Mouse (Mus musculus): ENCODE measurements around the gene Ap2b1. TPM values are rescaled to one million over a fixed set of nuclear protein-coding genes. Genes with fewer than 3 reads are reported as not detected.
A peak's percentile ranks its signal among the peaks of the same experiment; 100 is the strongest.
"Not testable (repeated sequence)": the region's sequence is repeated elsewhere in the genome, so short reads cannot be mapped to it uniquely, and the experiment has no call there.

Ap2b1 gene
- polyA plus RNA-seq (2012; rRNA removed) = 130 and 131 TPM in 2 replicates

DNA sequence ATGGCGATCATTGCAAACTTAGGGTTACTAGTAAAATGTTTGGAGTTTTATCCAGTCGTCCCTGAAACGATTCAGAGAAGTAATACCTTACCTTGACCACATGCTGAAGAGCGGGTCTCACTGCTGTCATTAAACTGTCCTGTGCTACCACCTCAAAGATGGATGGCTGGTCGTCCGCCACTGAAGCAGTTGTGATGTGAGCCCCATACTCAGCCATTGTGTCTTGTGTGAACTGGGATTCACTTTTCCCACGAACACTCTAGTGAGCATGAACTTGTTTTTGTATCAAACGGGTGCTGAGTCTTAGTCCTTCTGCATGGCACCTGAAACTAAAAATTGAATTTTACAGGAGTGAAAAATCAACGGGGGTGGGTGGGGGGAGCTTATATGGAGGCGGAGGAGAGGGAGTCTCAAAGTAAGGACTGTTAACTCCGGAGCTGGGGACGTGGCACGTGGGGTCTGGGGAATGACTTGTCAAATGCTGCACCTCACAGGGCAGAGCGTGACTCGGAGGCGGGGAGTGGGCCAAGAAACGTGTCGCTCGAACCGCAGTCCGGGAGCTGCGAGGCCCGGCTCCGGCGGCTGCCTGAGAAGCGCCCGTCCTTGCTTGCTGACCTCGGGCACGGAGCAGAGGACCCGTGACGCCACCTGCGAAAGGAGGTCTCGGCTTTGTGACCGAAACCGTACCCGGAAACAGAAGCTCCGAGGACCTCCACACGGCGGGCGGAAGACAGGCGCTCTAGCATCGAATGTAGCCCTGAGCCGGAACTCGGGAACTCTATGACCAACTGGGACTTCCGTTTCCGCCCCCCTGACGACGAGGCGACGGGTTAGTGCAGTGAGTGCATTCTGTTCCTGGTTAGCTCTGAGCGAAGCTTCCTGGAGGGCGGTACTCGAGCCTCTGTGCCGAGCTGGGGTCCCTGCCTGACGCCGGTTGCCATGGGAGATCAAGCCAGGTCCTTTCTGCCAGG is at the start of gene Ap2b1:
TSS of gene Ap2b1 (plus strand) at position 800 of the 971 bp plus-strand sequence.
- TF ChIP-seq CTCF (IDR thresholded peaks at IDR 0.05; ENCODE audit: extremely low read depth, insufficient read depth, low read length) = no peak
- peak; percentile 98 for TF ChIP-seq POLR2A (IDR thresholded peaks at IDR 0.05; ENCODE audit: extremely low read depth, insufficient read depth, low read length)
- H3K4me3 ChIP-seq (ENCODE audit: insufficient read depth, low read length) = peak within 1 kb of the TSS; percentile 56
- H3K27ac ChIP-seq (ENCODE audit: insufficient read depth, low read length) = peak within 1 kb of the TSS; percentile 90
- peaks cover 1% of the 10 kb centered on the region; the same call in 1 of the 2 replicates for H3K4me1 ChIP-seq (ENCODE audit: control insufficient read depth, insufficient read depth, low read length)

- H3K4me1 ChIP-seq (ENCODE audit: control insufficient read depth, insufficient read depth, low read length); H3K4me3 ChIP-seq (ENCODE audit: insufficient read depth, low read length); H3K27ac ChIP-seq (ENCODE audit: insufficient read depth, low read length): not testable (repeated sequence)
These were observed 41.6 kb upstream of the Ap2b1 start for GRCm38 (mm10) chr11:83257211-83257610.

DNA sequence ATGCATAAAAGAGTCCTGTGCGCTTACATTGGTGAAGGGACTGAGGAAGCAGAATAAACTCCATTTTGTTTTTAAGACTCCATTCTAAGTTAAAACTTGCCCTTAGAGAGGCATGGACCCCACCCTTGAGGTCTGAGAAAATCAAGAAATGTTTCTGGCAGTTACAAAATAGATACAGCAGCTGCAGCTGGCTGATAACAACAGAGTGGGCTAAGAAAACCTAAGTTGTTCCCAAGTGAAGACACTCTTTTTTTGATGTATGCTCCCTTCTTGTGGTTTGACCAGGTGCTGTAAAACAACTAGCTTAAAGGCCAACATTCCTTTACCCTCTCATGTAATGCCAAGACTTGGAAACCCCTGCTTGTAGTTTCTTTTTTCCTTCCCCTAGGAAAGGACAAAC is 36.2 kb upstream of the Ap2b1 start:
- Histone ChIP-seq H3K27ac (ENCODE audit: insufficient read depth, low read length) (no peak overlapping the region), H3K4me3 (ENCODE audit: insufficient read depth, low read length) (no peak overlapping the region), H3K4me1 (ENCODE audit: control insufficient read depth, insufficient read depth, low read length) (no peaks in the 10 kb centered on the region)
- no peak for TF ChIP-seq POLR2A (IDR thresholded peaks at IDR 0.05; ENCODE audit: extremely low read depth, insufficient read depth, low read length)
- no peak for TF ChIP-seq CTCF (IDR thresholded peaks at IDR 0.05; ENCODE audit: extremely low read depth, insufficient read depth, low read length)

DNA sequence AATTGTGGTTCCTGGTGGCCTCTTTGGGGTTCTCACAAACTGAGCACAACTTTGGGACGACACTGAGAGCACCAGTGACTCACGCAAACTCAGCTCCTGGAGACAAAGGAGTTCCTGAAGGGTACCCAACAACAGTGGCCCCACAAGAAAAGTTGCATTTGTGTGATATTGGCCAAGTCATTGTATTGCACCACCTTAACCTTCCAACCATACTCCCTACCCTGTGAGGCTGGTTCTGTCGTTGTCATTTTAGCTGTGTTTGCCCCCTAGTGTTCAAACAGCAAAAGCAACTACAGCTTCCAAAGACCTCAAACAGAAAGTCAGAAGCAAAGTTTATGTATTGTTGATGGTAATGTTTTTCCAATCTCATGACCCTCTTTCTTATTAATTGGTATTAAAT is 35.7 kb upstream of the Ap2b1 start:
- H3K4me3 ChIP-seq (ENCODE audit: insufficient read depth, low read length) = no peak overlapping the region
- no peak overlapping the region for H3K27ac ChIP-seq (ENCODE audit: insufficient read depth, low read length)
- H3K4me1 ChIP-seq (ENCODE audit: control insufficient read depth, insufficient read depth, low read length) = no peaks in the 10 kb centered on the region
- TF ChIP-seq CTCF (IDR thresholded peaks at IDR 0.05; ENCODE audit: extremely low read depth, insufficient read depth, low read length) = peak; percentile 46; the same call in 1 of the 2 replicates
- no peak for TF ChIP-seq POLR2A (IDR thresholded peaks at IDR 0.05; ENCODE audit: extremely low read depth, insufficient read depth, low read length)

- TF ChIP-seq POLR2A (IDR thresholded peaks at IDR 0.05; ENCODE audit: extremely low read depth, insufficient read depth, low read length) (no peak), CTCF (IDR thresholded peaks at IDR 0.05; ENCODE audit: extremely low read depth, insufficient read depth, low read length) (no peak)
- Histone ChIP-seq H3K4me3 (ENCODE audit: insufficient read depth, low read length) (peak overlapping the region; percentile 34), H3K4me1 (ENCODE audit: control insufficient read depth, insufficient read depth, low read length) (no peaks in the 10 kb centered on the region), H3K27ac (ENCODE audit: insufficient read depth, low read length) (peak overlapping the region; percentile 55; the same call in 1 of the 2 replicates)
These were observed 28.0 kb upstream of the Ap2b1 start for GRCm38 (mm10) chr11:83270842-83271150.

GRCm38 (mm10) chr11:83271151-83271950 is 27.5 kb upstream of the Ap2b1 start:
- H3K4me3 ChIP-seq (ENCODE audit: insufficient read depth, low read length) = peak overlapping the region; percentile 34
- TF ChIP-seq POLR2A (IDR thresholded peaks at IDR 0.05; ENCODE audit: extremely low read depth, insufficient read depth, low read length) (peak; percentile 65), CTCF (IDR thresholded peaks at IDR 0.05; ENCODE audit: extremely low read depth, insufficient read depth, low read length) (no peak)
- peak overlapping the region; percentile 55; the same call in 1 of the 2 replicates for H3K27ac ChIP-seq (ENCODE audit: insufficient read depth, low read length)
- no peaks in the 10 kb centered on the region for H3K4me1 ChIP-seq (ENCODE audit: control insufficient read depth, insufficient read depth, low read length)

GRCm38 (mm10) chr11:83271951-83272843 is 26.6 kb upstream of the Ap2b1 start:
- H3K4me3 ChIP-seq (ENCODE audit: insufficient read depth, low read length) = no peak overlapping the region
- no peaks in the 10 kb centered on the region for H3K4me1 ChIP-seq (ENCODE audit: control insufficient read depth, insufficient read depth, low read length)
- no peak overlapping the region for H3K27ac ChIP-seq (ENCODE audit: insufficient read depth, low read length)
- no peak for TF ChIP-seq POLR2A (IDR thresholded peaks at IDR 0.05; ENCODE audit: extremely low read depth, insufficient read depth, low read length)
- peak; percentile 25; the same call in 1 of the 2 replicates for TF ChIP-seq CTCF (IDR thresholded peaks at IDR 0.05; ENCODE audit: extremely low read depth, insufficient read depth, low read length)

- H3K27ac ChIP-seq (ENCODE audit: insufficient read depth, low read length) = no peak overlapping the region
- no peak overlapping the region for H3K4me3 ChIP-seq (ENCODE audit: insufficient read depth, low read length)
- no peaks in the 10 kb centered on the region for H3K4me1 ChIP-seq (ENCODE audit: control insufficient read depth, insufficient read depth, low read length)
- no peak for TF ChIP-seq CTCF (IDR thresholded peaks at IDR 0.05; ENCODE audit: extremely low read depth, insufficient read depth, low read length)
These were observed 22.6 kb upstream of the Ap2b1 start for GRCm38 (mm10) chr11:83276251-83276650.

GRCm38 (mm10) chr11:83279024-83279423 is 19.8 kb upstream of the Ap2b1 start:
- TF ChIP-seq CTCF (IDR thresholded peaks at IDR 0.05; ENCODE audit: extremely low read depth, insufficient read depth, low read length) (no peak), POLR2A (IDR thresholded peaks at IDR 0.05; ENCODE audit: extremely low read depth, insufficient read depth, low read length) (no peak)
- no peak overlapping the region for H3K4me3 ChIP-seq (ENCODE audit: insufficient read depth, low read length)
- H3K4me1 ChIP-seq (ENCODE audit: control insufficient read depth, insufficient read depth, low read length) = no peaks in the 10 kb centered on the region
- no peak overlapping the region for H3K27ac ChIP-seq (ENCODE audit: insufficient read depth, low read length)
